Mouse (Mus musculus): ENCODE measurements around the gene Rps25.

DNA sequence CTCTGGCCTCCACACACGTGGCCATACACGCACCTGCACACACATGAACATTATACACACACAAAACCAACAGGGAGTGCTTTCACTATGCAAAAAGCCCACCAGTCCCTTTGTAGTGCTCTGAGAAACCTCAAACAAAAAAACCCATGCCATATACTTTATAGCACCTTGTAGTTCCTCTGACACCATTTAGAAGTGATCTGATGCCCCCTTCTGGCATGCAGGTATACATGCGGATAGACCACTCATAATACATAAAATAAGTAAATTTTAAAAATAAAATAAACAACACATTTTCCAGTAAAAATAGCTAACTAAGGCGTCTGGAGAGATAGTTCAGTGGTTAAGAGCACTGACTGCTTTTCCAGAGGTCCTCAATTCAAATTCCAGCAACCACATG, 49.7 kb upstream of the Rps25 start:
- no peak for TF ChIP-seq GATA1 (IDR thresholded peaks at IDR 0.05; ENCODE audit: low read length)
- TF ChIP-seq TAL1 (IDR thresholded peaks at IDR 0.05; ENCODE audit: low read length) = no peak

All from erythroblast, embryonic 14.5 days (primary cell).